Mouse (Mus musculus) activated CD4-positive, CD25-positive, alpha-beta regulatory T cell, adult 4 months (primary cell): Measurements from ENCODE around the gene Brsk1. TPM values are rescaled to one million over a fixed set of nuclear protein-coding genes. Genes with fewer than 3 reads are reported as not detected.

Source experiments
- ATAC-seq: one replicate; pipeline ENCODE4 v1.8.0; 2017
- polyA plus RNA-seq, 2 experiments: library from polyadenylated mRNA; unstranded; fragments of 100-300 nt; shearing (Covaris generic); gene quantifications; one replicate each; pipeline ENCODE4 v1.2.1; 2017

Gene Brsk1
- not detected for polyA plus RNA-seq

GRCm38 (mm10) chr7:4690387-4690786 is at the start of gene Brsk1:
Gene Brsk1, plus strand, starts transcription at chr7:4690604.
- no peak for ATAC-seq

- no peak for ATAC-seq
Measured at GRCm38 (mm10) chr7:4641155-4641554, 49.2 kb upstream of the Brsk1 start.

- no peak for ATAC-seq
Measured at GRCm38 (mm10) chr7:4641956-4642355, 48.4 kb upstream of the Brsk1 start.

- ATAC-seq: no peak
Measured at GRCm38 (mm10) chr7:4643225-4643624, 47.2 kb upstream of the Brsk1 start.

- no peak for ATAC-seq
Measured at GRCm38 (mm10) chr7:4646806-4647205, 43.6 kb upstream of the Brsk1 start.

GRCm38 (mm10) chr7:4647291-4647690 is 43.1 kb upstream of the Brsk1 start:
- ATAC-seq: peak; percentile 63

- ATAC-seq: no peak
Measured at GRCm38 (mm10) chr7:4647992-4648391, 42.4 kb upstream of the Brsk1 start.

GRCm38 (mm10) chr7:4651581-4651980 is 38.8 kb upstream of the Brsk1 start:
- ATAC-seq: peak; percentile 55

GRCm38 (mm10) chr7:4652726-4653125 is 37.7 kb upstream of the Brsk1 start:
- ATAC-seq: no peak

- no peak for ATAC-seq
Measured at GRCm38 (mm10) chr7:4653351-4653750, 37.1 kb upstream of the Brsk1 start.

GRCm38 (mm10) chr7:4653780-4654179 is 36.6 kb upstream of the Brsk1 start:
- ATAC-seq: peak; percentile 70

GRCm38 (mm10) chr7:4654221-4654620 is 36.2 kb upstream of the Brsk1 start:
- ATAC-seq: no peak

GRCm38 (mm10) chr7:4655393-4655792 is 35.0 kb upstream of the Brsk1 start:
- ATAC-seq: peak; percentile 26

- no peak for ATAC-seq
Measured at GRCm38 (mm10) chr7:4655916-4656315, 34.5 kb upstream of the Brsk1 start.

GRCm38 (mm10) chr7:4656818-4657217 is 33.6 kb upstream of the Brsk1 start:
- ATAC-seq: no peak

- ATAC-seq: no peak
Measured at GRCm38 (mm10) chr7:4657521-4658127, 32.8 kb upstream of the Brsk1 start.

GRCm38 (mm10) chr7:4658128-4658907 is 32.1 kb upstream of the Brsk1 start:
- ATAC-seq: peak; percentile 22

- ATAC-seq: peak; percentile 72
Measured at GRCm38 (mm10) chr7:4658912-4659551, 31.4 kb upstream of the Brsk1 start, which contains the start of gene Ppp6r1. Gene Ppp6r1, minus strand, starts transcription at chr7:4659019.

- ATAC-seq: no peak
Measured at GRCm38 (mm10) chr7:4659911-4660443, 30.4 kb upstream of the Brsk1 start.

GRCm38 (mm10) chr7:4663179-4663578 is 27.2 kb upstream of the Brsk1 start:
- no peak for ATAC-seq

GRCm38 (mm10) chr7:4663742-4664141 is 26.7 kb upstream of the Brsk1 start:
- ATAC-seq: peak; percentile 17

GRCm38 (mm10) chr7:4666871-4667270 is 23.5 kb upstream of the Brsk1 start:
- ATAC-seq: no peak

GRCm38 (mm10) chr7:4668506-4668905 is 21.9 kb upstream of the Brsk1 start:
- ATAC-seq: no peak
